Mouse (Mus musculus): Measurements from ENCODE around the gene 2310022A10Rik.
"Not testable (repeated sequence)": the region's sequence is repeated elsewhere in the genome, so short reads cannot be mapped to it uniquely, and the experiment has no call there.

2310022A10Rik gene

DNA sequence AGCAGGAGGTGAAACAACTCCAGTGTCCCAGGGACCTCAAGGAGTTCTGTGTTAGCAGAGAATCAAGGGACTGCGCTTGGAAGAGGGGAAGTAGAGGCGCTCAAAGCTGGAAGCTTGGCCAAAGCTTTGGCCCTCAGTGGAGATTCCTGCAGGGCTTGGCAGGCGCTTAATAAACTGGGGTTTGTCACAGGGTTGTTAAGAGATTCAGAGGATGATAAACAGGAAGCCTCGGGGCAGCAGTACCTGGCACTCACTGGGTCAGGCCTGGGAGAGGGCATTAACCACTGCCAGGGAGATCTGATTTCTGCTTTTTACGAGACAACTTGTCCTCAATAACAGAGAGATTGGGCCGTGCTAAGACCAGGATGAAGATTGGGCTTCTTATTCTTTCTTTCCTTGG is 68.0 kb downstream of the 2310022A10Rik start:
- DNase-seq, result no peak

DNA sequence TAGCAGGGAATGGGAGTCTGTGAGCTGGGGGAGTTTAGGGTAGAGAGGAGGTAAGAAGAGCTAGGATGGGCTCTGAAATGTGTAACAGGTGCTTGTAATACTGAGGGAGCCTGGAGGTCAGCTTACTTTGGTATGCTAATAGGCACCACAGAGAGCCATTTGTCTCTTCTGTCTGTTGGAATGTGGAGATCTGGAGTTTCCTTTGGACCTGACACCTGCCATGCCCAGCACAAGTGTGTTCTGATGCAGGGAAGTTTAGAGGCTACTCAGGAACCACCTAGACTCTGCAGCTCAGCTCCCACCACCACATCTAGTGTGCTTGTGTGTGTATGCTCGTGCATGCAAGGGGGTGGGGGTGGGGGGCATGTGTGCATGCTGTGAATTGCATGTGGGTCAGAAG is 69.2 kb downstream of the 2310022A10Rik start:
- no peak for DNase-seq

DNA sequence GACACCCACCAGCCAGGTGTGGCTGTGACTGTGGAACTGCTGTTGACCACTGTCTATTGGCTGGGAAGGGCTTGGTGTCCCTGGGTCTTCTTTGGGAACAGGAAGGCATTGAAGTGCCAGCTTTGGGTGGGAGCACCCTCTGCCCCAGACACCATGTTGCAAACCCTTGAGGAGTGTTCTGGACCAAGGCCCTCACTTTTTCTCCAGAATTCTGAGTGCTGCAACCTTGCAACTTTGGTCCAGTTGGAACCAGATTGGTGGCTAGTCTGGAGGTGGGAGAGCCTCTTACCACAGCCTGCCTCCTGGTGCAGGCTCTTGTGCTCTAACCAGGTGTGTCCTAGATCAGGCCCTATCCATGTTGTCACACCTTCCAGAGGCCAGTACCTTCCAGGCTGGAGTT is 71.9 kb downstream of the 2310022A10Rik start:
- DNase-seq, result no peak

DNA sequence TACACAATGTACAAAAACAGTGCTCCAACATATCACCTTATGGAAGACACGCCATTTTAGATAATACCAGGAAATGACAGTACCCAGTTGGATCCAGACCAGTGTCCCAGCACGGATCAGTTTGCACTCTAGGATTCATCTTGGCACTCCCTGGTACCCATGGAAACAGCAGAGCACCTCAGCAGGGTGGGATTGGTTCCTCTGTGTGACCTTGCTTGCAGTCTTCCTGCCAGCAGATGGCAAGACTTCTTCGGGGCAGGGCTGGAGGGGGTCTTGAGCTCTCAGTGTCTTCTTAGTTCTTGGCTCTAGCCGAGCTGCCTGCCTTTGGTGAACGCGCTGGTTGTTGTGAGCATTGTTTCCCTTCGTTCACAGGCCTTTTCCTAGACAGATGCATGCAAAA is 74.7 kb downstream of the 2310022A10Rik start:
- no peak for DNase-seq

DNA sequence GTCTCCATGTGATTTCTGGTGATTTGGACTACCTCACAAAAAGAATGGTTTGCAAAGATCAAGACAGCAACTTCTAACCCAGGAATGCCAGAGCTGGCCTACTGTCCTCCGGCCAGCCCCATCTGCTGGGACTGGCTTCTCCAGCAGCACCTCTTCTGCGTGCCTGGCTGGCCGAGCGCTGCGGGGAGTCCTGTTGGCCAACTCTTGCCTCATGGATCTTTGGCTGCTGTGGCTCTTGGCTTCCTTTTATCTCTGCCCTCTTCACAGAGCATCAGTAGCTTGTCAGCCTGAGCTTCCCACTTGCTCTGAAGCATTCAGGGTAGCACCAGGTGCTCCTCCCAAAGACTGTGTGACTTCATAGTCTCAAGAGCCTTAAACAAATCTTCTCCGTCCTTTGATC is 75.2 kb downstream of the 2310022A10Rik start:
- no peak for DNase-seq

DNA sequence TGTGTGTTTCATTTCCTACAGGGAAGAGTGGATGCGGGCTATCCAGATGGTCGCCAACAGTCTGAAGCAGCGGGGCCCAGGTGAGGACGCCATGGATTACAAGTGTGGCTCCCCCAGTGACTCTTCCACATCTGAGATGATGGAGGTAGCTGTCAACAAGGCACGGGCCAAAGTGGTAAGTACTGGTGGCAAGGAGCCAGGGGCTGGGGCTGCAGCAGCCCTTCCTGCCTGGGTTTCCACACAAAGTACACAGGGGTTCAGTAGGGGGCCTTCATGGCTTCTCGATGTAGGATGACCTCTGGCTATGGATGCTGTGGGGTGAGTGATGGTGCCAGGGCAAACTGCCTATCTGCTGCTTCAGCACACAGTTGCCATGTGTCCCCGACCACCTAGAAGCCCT is 75.8 kb downstream of the 2310022A10Rik start:
- not testable (repeated sequence) for DNase-seq

DNA sequence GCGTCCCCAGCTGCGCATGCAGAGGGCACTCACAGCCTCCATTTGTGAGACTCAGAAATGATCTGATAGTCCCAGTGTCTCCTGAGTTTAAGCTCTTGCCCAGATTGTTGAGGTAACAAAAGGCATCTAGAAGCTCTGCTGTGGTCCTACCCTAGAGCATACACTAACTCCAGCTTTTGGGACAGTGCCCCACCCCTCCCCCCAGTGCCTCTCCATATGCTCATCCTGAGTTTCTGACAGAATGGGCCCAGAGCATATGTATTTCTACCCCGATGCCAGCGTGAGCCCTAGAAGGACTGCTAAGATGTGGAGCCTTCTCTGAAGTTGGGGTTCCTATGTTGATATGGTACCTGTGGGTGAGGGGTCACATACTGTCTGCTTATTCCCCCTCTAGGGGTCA is 78.4 kb downstream of the 2310022A10Rik start:
- no peak for DNase-seq

Data from lung, postnatal 10 days (tissue).